Mouse (Mus musculus) bone marrow, adult 2 months (tissue): ENCODE data around the gene Dock7. TPM values are rescaled to one million over a fixed set of nuclear protein-coding genes. Genes with fewer than 3 reads are reported as not detected.

Experiments used
- H3K27ac ChIP-seq: fragments of 200-500 bp; 2 replicates; pipeline ENCODE4 v1.5.1; 2012; ENCODE audit warnings: low read depth, mild to moderate bottlenecking, control low read depth, inconsistent platforms, low read length; ENCODE audit not compliant: control insufficient read depth, poor library complexity, insufficient read depth
- H3K4me1 ChIP-seq: fragments of 200-500 bp; 2 replicates; pipeline ENCODE4 v1.6.1; 2011; ENCODE audit warnings: low read length; ENCODE audit not compliant: control insufficient read depth, insufficient read depth
- H3K4me3 ChIP-seq: fragments of 200-500 bp; replicated peaks from 2 replicates; pipeline ENCODE3; 2011; ENCODE audit warnings: mild to moderate bottlenecking, low read depth, low read length, control low read depth; ENCODE audit not compliant: control insufficient read depth
- CTCF ChIP-seq: fragments of 200-500 bp; IDR thresholded peaks from 2 replicates; pipeline ENCODE4 v1.5.1; 2011; ENCODE audit warnings: low read length, control low read depth; ENCODE audit not compliant: control insufficient read depth, insufficient read depth
- POLR2A ChIP-seq: fragments of 200-500 bp; IDR thresholded peaks from 2 replicates; pipeline ENCODE4 v1.6.1; 2011; ENCODE audit warnings: low read depth, mild to moderate bottlenecking, control low read depth, low read length, borderline replicate concordance; ENCODE audit not compliant: control insufficient read depth
- whole genome bisulfite sequencing: fragments of 180-500 bp; shearing (Covaris S2); methylation state at CpG from one replicate; pipeline ENCODE4 v1.1.7; 2018; 5-methylcytosine and 5-hydroxymethylcytosine counted together
- polyA plus RNA-seq: library from polyadenylated mRNA; stranded (reverse); fragments of >200 nt; gene quantifications from 2 replicates; pipeline ENCODE4 v1.2.4, GENCODE M21; 2011; ENCODE audit warnings: low replicate concordance; ENCODE audit not compliant: missing spikeins, insufficient read depth, insufficient read length

Dock7 gene
- polyA plus RNA-seq, 1 experiment, result 7.0 TPM

GRCm38 (mm10) chr4:99132686-99133085 lies 12.0 kb upstream of the Dock7 start:
- Histone ChIP-seq H3K4me1 (no peaks in the 10 kb centered on the region; the same call in 1 of the 2 replicates), H3K4me3 (no peak overlapping the region), H3K27ac (no peak overlapping the region)
- TF ChIP-seq CTCF, result no peak
- no peak for TF ChIP-seq POLR2A
- 54% methylated on average over 6 of the region's 6 CpGs for WGBS

- WGBS, result 3% methylated on average over 9 of the region's 9 CpGs
- H3K4me1 ChIP-seq, result no peaks in the 10 kb centered on the region; the same call in 1 of the 2 replicates
- H3K4me3 ChIP-seq, result no peak overlapping the region
- no peak for TF ChIP-seq CTCF
- H3K27ac ChIP-seq, result no peak overlapping the region
These were observed 10.5 kb upstream of the Dock7 start for GRCm38 (mm10) chr4:99131227-99131653.

- WGBS, result 68% methylated on average over 3 of the region's 3 CpGs
- TF ChIP-seq POLR2A (no peak), CTCF (no peak)
- H3K27ac ChIP-seq, result no peak overlapping the region
- no peaks in the 10 kb centered on the region for H3K4me1 ChIP-seq
- H3K4me3 ChIP-seq, result no peak overlapping the region
These were observed 2.8 kb upstream of the Dock7 start for GRCm38 (mm10) chr4:99123546-99123945.

- WGBS, result 74% methylated on average over 1 of the region's 1 CpGs
- TF ChIP-seq POLR2A (no peak), CTCF (no peak)
- Histone ChIP-seq H3K4me3 (no peak overlapping the region), H3K4me1 (no peaks in the 10 kb centered on the region), H3K27ac (no peak overlapping the region)
These were observed 2.1 kb upstream of the Dock7 start for GRCm38 (mm10) chr4:99122786-99123185.

GRCm38 (mm10) chr4:99122047-99122446 lies 1.3 kb upstream of the Dock7 start:
- H3K27ac ChIP-seq, result no peak overlapping the region
- H3K4me3 ChIP-seq, result no peak overlapping the region
- WGBS, result 82% methylated on average over 3 of the region's 3 CpGs
- H3K4me1 ChIP-seq, result no peaks in the 10 kb centered on the region
- TF ChIP-seq CTCF, result no peak
- TF ChIP-seq POLR2A, result no peak

GRCm38 (mm10) chr4:99121123-99121755 lies 524 bp upstream of the Dock7 start:
- H3K27ac ChIP-seq, result no peak overlapping the region; the same call in 1 of the 2 replicates
- 11% methylated on average over 17 of the region's 17 CpGs for WGBS
- TF ChIP-seq POLR2A (no peak), CTCF (no peak)
- peak overlapping the region; percentile 66 for H3K4me3 ChIP-seq
- no peaks in the 10 kb centered on the region for H3K4me1 ChIP-seq

- 28% methylated on average over 5 of the region's 5 CpGs for WGBS
- H3K4me1 ChIP-seq, result no peaks in the 10 kb centered on the region
- no peak overlapping the region for H3K4me3 ChIP-seq
- no peak overlapping the region for H3K27ac ChIP-seq
- TF ChIP-seq CTCF (no peak), POLR2A (no peak)
These were observed 1.7 kb downstream of the Dock7 start for GRCm38 (mm10) chr4:99119051-99119450.

- no peak overlapping the region for H3K27ac ChIP-seq
- 74% methylated on average over 9 of the region's 9 CpGs for WGBS
- no peaks in the 10 kb centered on the region for H3K4me1 ChIP-seq
- TF ChIP-seq CTCF (no peak), POLR2A (no peak)
- H3K4me3 ChIP-seq, result no peak overlapping the region
These were observed 4.9 kb downstream of the Dock7 start for GRCm38 (mm10) chr4:99115797-99116196.

- H3K4me3 ChIP-seq, result no peak overlapping the region
- H3K27ac ChIP-seq, result no peak overlapping the region
- TF ChIP-seq CTCF, result no peak
- TF ChIP-seq POLR2A, result no peak
- 68% methylated on average over 3 of the region's 3 CpGs for WGBS
- H3K4me1 ChIP-seq, result no peaks in the 10 kb centered on the region
These were observed 9.0 kb downstream of the Dock7 start for GRCm38 (mm10) chr4:99111670-99112069.
